Mouse (Mus musculus): Measurements from ENCODE around the gene Tmc6. TPM values are rescaled to one million over a fixed set of nuclear protein-coding genes. Genes with fewer than 3 reads are reported as not detected.
A peak's percentile ranks its signal among the peaks of the same experiment; 100 is the strongest.

Tmc6 gene
- polyA plus RNA-seq (2015; fragmentation: Nextera tagmentation; extraction: Ambion mirVana), result 23.8 and 26.3 TPM in 2 replicates

DNA sequence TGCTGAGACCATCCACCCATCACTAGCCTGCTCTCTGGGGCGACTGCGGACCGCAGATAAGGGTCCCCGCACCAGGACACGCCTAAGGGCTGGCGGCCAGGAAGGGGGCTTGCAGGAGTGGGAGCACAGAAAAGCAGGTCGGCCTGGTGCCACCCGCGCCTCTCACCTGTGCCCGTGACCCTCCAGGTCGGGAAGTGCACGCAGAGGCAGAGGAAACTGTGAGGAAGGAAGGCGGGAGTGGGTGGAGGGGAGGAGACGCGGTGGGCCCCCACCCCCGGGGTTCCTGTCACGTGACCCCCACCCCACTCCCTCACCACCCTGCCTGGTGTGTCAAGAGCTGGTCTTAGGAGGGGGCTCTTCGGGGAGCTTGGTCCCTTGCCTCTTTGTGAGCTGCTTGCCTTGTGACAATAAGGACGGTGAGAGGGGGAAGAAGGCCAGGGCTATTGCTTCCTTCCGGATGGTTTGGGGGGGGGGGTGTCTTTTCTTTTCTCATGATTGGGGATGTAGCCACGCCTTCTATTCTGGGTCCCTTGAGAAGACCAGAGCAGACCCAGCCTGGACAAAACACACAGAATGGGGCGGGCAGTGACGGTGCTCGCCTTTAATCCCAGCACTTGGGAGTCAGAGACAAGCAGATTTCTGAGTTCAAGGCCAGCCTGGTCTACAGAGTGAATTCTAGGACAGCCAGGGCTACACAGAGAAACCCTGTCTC is at the start of gene Tmc6, which contains the start of gene Tmc8:
TSS of gene Tmc6 (minus strand) at position 206 of the 712 bp plus-strand sequence.
TSS of gene Tmc8 (plus strand) at position 84 of the 712 bp plus-strand sequence.
- Histone ChIP-seq H3K27me3 (replicated peaks; ENCODE audit: control insufficient read depth, insufficient read depth, low read length) (no peaks in the 10 kb centered on the region), H3K4me1 (replicated peaks; ENCODE audit: control insufficient read depth, insufficient read depth, low read length) (peaks cover 17% of the 10 kb centered on the region; the same call in 1 of the 2 replicates), H3K4me3 (ENCODE audit: low read depth, low read length) (peak within 1 kb of the TSS; percentile 55), H3K27ac (ENCODE audit: low read depth, low read length) (peak within 1 kb of the TSS; percentile 94), H3K9ac (ENCODE audit: low read depth, low read length) (no peak within 1 kb of the TSS), H3K9me3 (ENCODE audit: control insufficient read depth) (no peaks in the 10 kb centered on the region), H3K4me2 (replicated peaks; ENCODE audit: low read depth) (peak within 1 kb of the TSS; percentile 95), H3K36me3 (ENCODE audit: control insufficient read depth, insufficient read depth) (peaks cover 12% of the 10 kb centered on the region; the same call in 1 of the 2 replicates)
- no peak for ATAC-seq
- no peak for TF ChIP-seq CTCF (IDR thresholded peaks at IDR 0.05; ENCODE audit: low read depth)
- WGBS, result 57% methylated on average over 23 of the region's 24 CpGs

DNA sequence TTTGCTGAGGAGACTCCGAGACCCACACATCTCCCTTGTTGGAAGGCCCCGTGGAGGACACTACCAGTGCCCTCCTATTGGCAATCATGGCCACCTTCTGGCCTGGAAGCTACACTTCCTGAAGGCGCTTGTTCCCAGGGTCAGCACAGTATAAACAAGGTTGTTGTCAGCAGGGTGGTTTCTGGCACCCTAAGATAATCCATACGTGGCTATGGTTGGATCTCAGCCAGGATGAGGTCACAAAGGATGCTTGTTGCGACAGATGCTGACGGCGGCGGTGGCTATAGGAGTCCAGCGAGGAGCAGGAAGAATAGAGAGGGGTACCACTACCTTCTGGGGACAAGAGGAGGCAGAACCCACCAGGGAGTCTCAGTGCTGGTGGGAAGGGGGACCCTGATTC is 48.4 kb upstream of the Tmc6 start:
- Histone ChIP-seq H3K27me3 (replicated peaks; ENCODE audit: control insufficient read depth, insufficient read depth, low read length) (no peaks in the 10 kb centered on the region), H3K9me3 (ENCODE audit: control insufficient read depth) (no peaks in the 10 kb centered on the region), H3K4me2 (replicated peaks; ENCODE audit: low read depth) (no peak overlapping the region), H3K4me3 (ENCODE audit: low read depth, low read length) (no peak overlapping the region), H3K4me1 (replicated peaks; ENCODE audit: control insufficient read depth, insufficient read depth, low read length) (peaks cover 29% of the 10 kb centered on the region), H3K9ac (ENCODE audit: low read depth, low read length) (no peak overlapping the region), H3K36me3 (ENCODE audit: control insufficient read depth, insufficient read depth) (no peaks in the 10 kb centered on the region), H3K27ac (ENCODE audit: low read depth, low read length) (peak overlapping the region; percentile 80)
- ATAC-seq, result peak; percentile 15
- 36% methylated on average over 9 of the region's 9 CpGs for WGBS
- no peak for TF ChIP-seq CTCF (IDR thresholded peaks at IDR 0.05; ENCODE audit: low read depth)

DNA sequence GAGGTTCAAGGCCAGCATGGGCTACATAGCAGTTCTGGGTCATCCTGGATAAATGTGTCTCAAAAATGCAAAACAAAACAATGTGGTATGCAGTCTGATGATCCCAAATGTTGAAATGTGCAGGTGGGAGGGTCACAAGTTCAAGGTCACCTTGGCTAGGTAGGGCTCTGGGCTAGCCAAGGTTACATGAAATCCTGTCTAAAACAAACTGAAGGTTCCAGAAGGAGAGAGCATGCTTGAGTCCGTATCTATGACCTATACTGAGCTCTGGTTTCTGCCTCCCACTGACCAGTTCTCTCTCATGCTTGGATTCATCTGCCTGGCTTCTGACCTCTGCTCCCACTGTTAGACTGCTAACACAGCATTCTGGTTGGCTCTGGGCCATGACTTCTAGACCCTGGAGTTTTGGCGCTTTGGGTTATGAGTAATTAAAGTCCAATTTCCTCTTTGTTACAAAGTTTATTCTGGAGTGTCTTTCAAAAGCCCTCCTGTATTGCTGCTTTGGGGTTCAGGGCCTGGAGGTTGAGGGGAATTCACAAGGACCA is 47.7 kb upstream of the Tmc6 start:
- H3K4me1 ChIP-seq (replicated peaks; ENCODE audit: control insufficient read depth, insufficient read depth, low read length), result peaks cover 34% of the 10 kb centered on the region
- WGBS, result 26% methylated on average over 2 of the region's 2 CpGs
- no peaks in the 10 kb centered on the region for H3K9me3 ChIP-seq (ENCODE audit: control insufficient read depth)
- H3K27ac ChIP-seq (ENCODE audit: low read depth, low read length), result peak overlapping the region; percentile 80
- H3K9ac ChIP-seq (ENCODE audit: low read depth, low read length), result no peak overlapping the region
- H3K4me3 ChIP-seq (ENCODE audit: low read depth, low read length), result no peak overlapping the region
- TF ChIP-seq CTCF (IDR thresholded peaks at IDR 0.05; ENCODE audit: low read depth), result no peak
- no peaks in the 10 kb centered on the region for H3K36me3 ChIP-seq (ENCODE audit: control insufficient read depth, insufficient read depth)
- no peak for ATAC-seq
- no peak overlapping the region for H3K4me2 ChIP-seq (replicated peaks; ENCODE audit: low read depth)
- H3K27me3 ChIP-seq (replicated peaks; ENCODE audit: control insufficient read depth, insufficient read depth, low read length), result no peaks in the 10 kb centered on the region

GRCm38 (mm10) chr11:117828888-117829604 is 47.0 kb upstream of the Tmc6 start:
- H3K9ac ChIP-seq (ENCODE audit: low read depth, low read length), result no peak overlapping the region
- no peaks in the 10 kb centered on the region for H3K27me3 ChIP-seq (replicated peaks; ENCODE audit: control insufficient read depth, insufficient read depth, low read length)
- H3K4me2 ChIP-seq (replicated peaks; ENCODE audit: low read depth), result peak overlapping the region; percentile 89; the same call in 1 of the 2 replicates
- no peaks in the 10 kb centered on the region for H3K36me3 ChIP-seq (ENCODE audit: control insufficient read depth, insufficient read depth)
- no peak overlapping the region for H3K4me3 ChIP-seq (ENCODE audit: low read depth, low read length)
- peak overlapping the region; percentile 80 for H3K27ac ChIP-seq (ENCODE audit: low read depth, low read length)
- H3K9me3 ChIP-seq (ENCODE audit: control insufficient read depth), result no peaks in the 10 kb centered on the region
- WGBS, result 26% methylated on average over 9 of the region's 9 CpGs
- no peak for TF ChIP-seq CTCF (IDR thresholded peaks at IDR 0.05; ENCODE audit: low read depth)
- H3K4me1 ChIP-seq (replicated peaks; ENCODE audit: control insufficient read depth, insufficient read depth, low read length), result peaks cover 36% of the 10 kb centered on the region
- peak; percentile 23 for ATAC-seq

DNA sequence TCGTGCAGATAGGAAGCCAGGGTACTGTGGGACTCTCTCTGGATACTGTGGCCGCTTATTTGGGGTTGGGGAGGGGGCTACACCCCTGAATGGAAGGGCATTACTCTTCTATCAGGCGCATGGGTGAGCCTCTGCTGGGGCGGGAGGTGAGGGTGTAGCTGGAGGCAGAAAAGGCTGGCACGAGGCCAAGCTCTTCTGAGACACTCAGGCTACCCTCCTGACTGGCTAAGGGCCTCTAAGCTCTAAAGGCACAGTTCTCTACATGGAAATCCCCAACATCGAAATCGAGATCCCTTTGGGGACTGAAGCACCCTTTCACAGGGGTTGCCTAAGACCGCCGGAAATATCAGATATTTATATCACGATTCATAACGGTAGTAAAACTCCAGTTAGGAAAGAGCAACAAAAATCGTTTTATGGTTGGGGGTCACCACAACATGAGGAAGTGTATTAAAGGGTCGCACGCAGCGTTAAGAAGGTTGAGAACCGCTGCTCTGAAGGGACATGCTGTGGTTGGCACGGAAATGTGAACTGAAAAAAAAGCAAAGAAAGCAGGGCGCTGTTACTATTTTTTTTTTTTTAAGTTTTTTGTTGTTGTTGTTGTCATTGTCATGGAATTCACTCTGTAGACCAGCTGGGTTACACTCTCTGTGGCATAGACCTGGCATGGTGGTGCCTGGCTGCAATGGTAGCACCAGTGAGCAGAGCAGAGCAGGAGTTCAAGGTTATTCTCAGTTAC is 46.3 kb upstream of the Tmc6 start:
- WGBS, result 36% methylated on average over 18 of the region's 18 CpGs
- Histone ChIP-seq H3K36me3 (ENCODE audit: control insufficient read depth, insufficient read depth) (no peaks in the 10 kb centered on the region), H3K27ac (ENCODE audit: low read depth, low read length) (peak overlapping the region; percentile 80), H3K4me2 (replicated peaks; ENCODE audit: low read depth) (peak overlapping the region; percentile 89), H3K4me1 (replicated peaks; ENCODE audit: control insufficient read depth, insufficient read depth, low read length) (peaks cover 34% of the 10 kb centered on the region), H3K4me3 (ENCODE audit: low read depth, low read length) (no peak overlapping the region), H3K9me3 (ENCODE audit: control insufficient read depth) (no peaks in the 10 kb centered on the region), H3K9ac (ENCODE audit: low read depth, low read length) (peak overlapping the region; percentile 34), H3K27me3 (replicated peaks; ENCODE audit: control insufficient read depth, insufficient read depth, low read length) (no peaks in the 10 kb centered on the region)
- ATAC-seq, result no peak
- no peak for TF ChIP-seq CTCF (IDR thresholded peaks at IDR 0.05; ENCODE audit: low read depth)
